Mouse (Mus musculus) layer of hippocampus, adult 11-12 months (tissue): ENCODE measurements around the gene Lamb3.

Experiments used
- DNase-seq: peaks from one replicate; pipeline ENCODE4 v3.0.0; 2022; ENCODE audit warnings: low spot score

The Lamb3 gene

DNA sequence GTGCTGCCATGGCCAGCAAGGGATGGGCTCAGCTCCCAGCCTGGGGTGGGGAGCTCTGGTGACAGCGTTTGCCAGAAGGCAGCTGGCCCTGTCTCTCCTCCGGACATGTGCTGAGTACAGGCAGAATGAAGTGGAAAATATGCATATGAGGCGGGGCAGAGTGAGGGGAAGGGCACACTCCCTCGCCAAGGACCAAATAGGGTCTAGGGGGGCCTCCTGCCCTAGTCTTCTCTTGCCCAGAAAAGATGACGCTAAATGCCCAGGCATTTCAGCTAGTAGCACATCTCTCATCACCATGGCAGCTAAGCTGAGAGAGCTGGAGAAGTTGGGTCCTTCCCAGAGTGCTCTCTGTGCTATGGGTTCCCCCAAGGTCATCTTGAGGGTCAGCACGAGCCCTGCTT lies 109.7 kb downstream of the Lamb3 start:
- DNase-seq, result peak; percentile 54

DNA sequence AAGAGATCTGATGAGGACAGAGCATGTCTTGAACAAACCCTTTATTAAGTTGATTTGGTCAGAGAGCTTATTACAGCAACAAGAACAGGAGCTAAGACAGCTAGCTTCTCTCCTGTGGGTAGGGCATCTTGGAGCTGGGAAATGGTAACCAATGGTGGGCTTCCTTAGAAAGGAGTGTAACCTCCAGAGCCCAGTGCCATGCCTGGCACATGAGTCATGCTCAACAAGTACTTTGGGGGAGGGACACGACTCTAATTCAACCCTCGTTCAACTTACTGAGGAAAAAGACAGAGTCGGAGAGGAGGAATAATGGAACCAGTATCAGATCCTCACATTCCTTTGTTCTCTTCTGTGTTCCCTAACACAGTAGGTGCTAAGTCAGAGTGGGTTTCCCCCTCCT lies 112.2 kb downstream of the Lamb3 start:
- DNase-seq, result no peak

DNA sequence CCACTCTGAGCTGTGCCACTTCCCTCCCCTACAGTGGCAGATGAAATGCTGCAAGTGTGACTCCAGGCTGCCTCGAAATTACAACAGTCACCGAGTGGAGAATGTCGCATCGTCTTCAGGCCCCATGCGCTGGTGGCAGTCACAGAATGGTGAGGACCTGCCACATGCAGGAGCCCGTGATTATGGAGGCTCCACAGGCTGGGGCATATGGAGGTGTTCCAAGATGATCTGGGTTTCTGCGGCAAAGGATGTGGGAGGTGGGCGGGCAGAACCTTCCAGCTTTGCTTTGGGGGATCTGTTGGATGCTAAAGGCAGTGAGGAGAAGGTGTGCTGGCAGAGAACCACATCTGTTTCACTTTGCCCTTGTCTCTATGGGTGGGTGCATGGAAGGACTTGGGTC lies 112.9 kb downstream of the Lamb3 start:
- DNase-seq, result no peak

DNA sequence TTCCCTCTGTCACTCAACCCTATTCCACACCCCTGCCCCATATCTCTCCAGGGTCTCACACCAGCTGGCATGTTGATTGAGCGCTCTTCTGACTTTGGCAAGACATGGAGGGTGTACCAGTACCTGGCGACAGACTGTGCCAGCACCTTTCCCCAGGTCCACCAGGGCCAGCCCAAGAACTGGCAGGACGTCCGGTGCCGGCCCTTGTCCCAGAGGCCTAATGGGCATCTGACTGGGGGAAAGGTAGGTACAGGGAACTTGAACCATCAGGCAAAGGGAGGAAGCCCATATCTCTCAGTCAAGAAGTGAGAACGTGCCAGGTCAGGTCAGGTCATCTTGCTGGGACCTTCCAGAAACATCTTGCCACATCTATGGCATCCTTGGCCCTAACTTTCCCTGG lies 116.2 kb downstream of the Lamb3 start:
- DNase-seq, result no peak

DNA sequence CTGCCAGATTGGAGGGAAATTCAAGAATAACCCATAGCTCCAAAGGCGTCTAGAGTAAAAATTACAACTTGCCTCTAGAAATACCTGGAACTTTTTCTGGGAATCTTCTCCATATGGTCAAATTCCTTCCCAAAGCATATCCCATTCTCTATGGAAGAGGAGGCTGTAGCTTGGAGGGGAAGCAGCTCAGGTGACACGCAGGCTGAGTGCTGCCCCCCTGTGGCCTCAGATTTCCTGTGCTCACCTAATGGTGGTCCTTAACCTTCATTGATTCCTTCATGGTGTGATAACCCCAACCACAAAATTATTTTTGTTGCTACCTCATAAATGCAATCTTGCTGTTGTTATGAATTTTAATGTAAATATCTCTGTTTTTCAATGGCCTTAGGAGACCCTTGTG lies 116.7 kb downstream of the Lamb3 start:
- DNase-seq, result peak; percentile 53

DNA sequence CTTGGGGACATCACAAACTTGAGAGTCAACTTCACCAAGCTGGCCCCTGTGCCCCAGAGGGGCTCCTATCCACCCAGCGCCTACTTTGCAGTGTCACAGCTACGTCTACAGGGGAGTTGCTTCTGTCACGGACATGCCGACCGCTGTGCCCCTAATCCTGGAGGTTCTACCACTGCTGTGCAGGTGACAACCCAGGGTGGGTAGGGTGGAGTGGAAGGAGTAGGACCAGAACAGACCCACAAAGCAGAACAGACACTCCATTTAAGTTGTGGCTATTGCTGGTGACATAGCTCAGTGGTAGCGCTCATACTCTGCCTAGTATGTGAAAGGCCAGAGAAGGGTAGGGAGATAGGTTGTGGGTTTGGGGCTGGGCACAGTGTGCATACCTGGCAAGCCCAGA lies 118.4 kb downstream of the Lamb3 start:
- DNase-seq, result no peak

DNA sequence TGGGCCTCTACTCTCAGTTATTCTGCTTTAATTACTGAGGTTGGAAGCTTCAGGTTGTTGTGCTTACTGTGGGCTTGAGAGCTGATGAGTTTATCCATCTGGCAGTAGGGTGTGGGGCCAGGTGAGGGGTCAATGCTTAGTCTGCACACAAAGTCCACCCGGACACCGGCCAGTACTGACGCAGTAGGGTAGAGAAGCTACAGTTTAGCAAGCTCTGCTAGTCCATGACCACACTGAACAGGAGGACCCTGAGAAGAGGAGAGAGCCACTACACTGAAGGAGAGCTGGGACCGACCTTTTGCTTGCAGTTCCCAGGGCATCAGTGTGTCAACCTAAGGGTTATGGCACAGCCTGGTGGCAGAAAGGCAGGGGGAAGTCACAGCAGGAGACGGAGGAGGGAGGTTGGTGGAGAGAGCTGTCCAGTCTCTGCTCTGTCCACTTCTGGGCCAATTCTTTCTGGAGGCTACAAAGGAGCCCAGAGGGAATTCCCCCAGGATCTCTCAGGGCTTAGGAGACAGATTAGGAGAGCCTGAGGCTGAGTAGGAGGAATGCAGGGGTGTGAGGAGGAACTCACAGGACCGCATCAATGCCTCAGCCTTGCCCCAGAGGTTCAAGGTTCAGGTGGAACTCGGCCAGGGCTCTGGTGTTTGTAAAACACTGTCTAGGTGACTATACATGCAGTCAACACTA lies 119.1 kb downstream of the Lamb3 start:
- no peak for DNase-seq

DNA sequence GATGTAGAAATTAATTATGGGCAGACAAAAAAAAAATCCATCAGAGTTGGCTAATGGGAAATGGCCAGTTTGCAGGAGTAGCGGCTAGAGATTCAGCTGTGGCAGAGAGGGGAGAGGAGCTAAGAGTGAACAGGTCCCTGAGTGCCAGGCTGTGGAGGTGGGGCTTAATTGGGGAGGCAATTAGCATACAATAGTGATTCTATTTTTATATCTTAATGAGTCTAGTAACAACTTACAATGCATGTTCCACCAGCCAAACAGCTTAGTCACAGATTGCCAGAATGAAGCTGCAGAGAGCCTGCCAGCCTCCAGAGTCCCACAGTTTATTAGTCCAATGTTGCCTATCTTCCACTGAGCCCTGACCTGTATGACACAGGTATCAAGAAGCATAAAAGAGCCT lies 119.7 kb downstream of the Lamb3 start:
- DNase-seq, result peak; percentile 41

DNA sequence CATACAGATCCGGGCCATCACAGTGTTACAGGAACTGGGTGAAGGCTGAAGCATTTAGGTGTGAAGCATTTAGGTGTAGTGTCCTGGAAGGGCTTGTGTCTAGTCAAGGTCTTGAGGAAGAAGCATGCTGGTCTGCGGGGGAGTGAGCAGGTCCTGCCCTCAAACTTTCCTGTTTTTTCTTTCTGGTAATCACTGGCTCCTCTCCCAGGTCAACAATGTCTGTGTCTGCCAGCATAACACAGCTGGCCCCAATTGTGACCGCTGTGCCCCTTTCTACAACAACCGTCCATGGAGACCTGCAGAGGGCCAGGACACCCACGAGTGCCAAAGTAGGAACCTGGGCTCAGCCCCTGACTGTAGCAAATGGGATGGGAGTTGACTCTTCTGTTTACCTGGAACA lies 120.2 kb downstream of the Lamb3 start:
- no peak for DNase-seq

DNA sequence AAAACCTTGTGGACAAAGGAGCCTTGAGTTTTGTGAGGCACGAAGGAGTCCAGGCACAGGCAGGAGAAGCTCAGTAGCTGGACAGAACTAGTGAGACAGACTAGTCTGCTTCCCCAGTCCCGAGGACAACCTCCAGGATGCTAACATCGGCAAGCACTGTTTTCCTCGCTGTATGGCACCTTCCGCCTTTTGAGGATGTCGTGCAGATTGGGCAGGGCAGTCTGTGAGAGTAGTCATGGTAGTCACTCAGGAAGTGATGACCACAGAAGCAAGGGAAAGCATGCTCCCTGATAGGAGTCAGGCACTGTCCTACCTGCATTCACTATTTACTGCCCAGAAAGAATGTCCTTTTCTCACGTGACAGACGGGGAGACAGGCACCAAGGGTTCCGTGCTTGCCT lies 122.1 kb downstream of the Lamb3 start:
- DNase-seq, result no peak

DNA sequence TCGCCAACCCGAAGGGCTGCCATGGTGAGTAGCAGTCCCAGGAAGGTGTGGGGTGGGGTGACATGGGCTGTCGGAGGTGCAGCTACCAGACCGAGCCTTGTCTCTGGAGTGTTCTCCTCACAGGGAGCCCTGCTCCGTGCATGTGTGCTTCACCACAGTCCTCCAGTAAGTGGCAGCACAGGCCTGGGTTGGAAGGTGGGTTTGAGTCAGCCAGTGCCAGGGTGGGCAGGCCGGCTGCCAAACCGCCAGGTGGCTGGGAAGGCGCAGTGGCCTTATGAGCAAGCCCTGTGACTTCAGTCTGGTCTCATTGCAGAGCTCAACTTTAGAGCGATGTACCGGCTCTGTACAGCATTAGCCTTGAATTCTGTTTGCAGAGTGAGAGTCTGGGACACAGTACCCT lies 122.7 kb downstream of the Lamb3 start:
- peak; percentile 89 for DNase-seq

DNA sequence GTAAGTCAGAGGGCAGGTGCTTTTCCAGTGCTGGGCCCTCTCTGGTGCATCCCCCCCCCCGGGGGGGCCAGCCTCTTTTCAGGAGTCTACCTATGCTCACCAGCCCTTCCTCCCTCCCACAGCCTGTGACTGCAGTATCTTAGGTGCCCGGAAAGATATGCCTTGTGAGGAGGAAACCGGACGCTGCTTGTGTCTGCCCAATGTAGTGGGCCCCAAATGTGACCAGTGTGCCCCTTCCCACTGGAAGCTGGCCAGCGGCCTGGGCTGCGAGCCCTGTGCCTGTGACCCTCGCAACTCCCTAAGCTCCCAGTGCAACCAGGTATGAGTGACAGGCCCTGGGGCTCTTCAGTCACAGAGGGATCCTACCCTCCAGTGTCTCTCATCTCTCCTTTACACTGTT lies 123.1 kb downstream of the Lamb3 start:
- no peak for DNase-seq

DNA sequence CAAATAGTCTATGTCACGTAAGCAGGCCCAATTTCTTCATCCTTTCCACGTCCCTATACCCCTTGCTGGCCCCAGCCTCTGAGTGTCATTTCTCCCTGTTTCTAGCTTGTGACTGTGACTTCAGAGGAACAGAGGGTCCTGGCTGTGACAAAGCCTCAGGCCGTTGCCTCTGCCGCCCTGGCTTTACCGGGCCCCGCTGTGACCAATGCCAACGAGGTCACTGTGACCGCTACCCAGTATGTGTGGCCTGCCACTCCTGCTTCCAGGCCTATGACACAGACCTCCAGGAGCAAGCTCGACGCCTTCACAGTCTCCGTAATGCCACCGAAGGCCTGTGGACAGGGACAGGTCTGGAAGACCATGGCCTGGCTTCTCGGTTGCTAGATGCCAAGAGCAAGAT lies 124.5 kb downstream of the Lamb3 start:
- no peak for DNase-seq

DNA sequence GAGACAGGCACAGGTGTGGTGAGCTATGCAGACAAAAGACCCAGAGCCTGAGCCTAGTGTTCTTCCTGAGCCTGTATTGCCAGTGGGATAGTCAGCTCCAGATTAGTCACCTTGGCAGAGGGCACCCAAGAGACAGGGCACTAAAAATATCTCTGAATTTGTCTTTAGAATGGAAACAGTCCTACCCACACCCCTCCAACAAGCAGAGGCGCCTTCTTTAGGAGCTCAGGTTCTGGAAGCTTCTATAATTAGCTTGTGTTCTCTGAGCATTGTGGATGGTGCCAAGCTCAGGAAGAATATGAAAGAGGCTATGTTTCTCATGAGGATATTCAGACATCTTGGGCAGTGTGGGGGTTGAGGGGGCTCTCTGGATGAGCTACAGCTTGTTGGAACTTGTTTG lies 125.2 kb downstream of the Lamb3 start:
- DNase-seq, result no peak

DNA sequence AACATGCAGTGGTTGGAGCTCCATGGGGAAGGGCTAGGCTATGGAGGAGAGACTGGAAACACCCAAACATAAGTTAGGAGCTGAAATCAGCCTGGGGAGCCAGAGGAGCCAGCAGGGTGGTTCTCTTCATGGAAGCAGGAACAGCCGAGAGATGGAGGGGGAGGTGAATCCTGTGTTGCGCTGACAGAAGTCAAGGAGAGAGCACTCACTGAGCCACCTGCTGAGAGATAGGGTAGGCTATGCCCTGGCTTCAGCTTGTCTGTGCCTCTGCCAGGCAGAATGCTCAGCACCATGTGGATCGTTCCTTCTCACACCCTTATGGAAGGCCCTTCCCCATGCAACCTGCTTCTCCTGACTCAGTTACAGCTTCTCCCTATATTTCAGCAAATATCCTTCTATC lies 126.3 kb downstream of the Lamb3 start:
- DNase-seq, result no peak

DNA sequence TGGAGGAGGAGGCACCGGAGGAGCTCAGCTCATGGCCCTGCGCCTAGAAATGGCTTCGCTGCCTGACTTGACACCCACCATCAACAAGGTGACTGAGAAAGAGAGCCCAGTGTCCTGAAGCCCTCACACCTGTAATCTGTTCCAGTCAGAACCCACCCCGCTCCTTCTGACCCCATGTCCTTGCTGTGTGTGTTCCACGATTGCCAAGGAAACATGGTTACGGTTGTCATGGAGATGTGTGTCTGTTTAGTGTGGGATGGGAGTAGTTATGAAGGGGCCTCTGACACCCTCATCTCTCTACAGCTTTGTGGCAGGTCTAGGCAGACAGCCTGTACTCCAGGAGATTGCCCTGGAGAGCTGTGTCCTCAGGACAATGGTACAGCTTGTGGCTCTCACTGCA lies 127.0 kb downstream of the Lamb3 start:
- no peak for DNase-seq

DNA sequence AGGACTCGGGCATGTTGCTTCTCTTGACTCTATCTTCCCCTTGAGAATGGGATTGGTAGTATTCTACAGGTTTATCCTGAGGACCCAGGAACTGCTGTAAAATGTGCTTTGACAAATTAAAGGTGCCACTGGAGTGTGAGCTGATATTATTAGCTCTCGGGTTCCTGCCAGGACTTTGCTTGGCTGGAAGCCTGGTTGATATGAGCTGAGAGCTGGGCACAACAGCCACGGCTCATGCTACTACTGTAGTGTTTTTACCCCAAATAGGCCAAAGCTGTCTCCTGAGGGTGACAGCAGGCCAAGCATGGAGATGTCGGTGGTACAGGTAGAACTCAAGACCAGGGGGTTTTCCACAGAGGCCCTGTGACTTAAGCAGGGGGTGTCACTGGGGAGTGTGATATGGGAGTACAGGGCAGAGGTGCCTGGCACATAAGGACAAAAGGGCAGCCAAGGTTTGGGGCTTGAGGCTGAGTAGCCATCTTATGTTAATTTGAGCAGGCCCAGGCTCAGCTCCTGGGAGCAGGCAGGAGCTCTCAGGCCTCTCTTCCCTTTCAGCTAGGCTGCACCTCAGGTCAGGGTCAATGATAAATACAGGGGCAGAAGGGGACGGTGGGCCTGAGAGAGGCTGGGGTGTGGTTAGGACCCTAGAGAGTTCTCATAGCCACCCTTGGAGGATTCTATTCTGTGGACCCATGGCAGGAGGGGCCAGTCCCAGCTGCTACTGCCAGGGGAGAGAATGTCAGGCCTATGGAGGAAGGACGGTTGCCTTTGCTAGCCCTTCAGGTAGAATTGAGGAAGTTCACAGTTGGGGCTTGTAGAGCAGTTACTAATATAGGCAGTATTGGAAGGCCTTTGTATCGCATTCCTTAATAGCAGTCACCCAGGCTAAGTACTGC lies 128.9 kb downstream of the Lamb3 start:
- DNase-seq, result peak; percentile 48

DNA sequence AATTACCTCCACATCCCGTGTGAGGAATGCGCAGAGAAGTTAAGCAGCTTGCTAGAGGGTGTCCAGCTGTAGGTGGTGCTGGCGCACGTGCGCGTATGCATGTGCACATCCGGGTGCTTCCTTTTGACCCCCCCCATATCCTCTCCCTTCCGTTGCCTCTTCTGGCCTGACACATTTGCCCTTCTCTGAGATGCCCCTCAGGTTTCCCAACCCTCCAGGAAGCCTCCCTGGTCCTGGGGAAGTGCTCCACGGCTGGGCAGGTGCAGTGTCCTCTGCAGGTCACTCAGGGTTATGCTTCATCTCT lies 129.5 kb downstream of the Lamb3 start:
- no peak for DNase-seq

DNA sequence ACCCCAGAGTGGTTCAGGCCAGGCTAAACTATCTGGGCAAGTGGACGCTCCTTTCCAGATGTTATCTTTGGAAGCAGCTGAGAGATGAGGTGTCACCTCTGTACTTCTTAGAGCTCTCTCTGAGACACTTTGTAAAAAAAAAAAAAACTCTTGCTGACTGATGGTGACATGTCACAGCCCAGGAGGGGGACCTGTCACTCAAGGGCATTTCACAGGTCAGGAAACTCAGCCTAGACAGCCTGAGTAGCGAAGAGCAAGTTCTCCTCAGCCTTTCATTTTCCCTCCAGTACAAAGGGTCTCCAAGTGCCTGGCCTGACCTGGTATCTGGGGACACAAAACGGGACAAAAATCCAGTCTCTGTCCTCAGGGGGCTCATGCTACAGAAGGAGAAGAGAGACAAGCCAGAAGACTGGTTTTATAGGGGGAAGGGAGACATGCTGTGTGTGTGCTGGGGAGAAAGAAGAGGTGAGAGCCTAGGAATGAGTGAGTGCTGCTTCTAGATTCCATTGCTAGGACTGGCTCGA lies 130.3 kb downstream of the Lamb3 start:
- no peak for DNase-seq

DNA sequence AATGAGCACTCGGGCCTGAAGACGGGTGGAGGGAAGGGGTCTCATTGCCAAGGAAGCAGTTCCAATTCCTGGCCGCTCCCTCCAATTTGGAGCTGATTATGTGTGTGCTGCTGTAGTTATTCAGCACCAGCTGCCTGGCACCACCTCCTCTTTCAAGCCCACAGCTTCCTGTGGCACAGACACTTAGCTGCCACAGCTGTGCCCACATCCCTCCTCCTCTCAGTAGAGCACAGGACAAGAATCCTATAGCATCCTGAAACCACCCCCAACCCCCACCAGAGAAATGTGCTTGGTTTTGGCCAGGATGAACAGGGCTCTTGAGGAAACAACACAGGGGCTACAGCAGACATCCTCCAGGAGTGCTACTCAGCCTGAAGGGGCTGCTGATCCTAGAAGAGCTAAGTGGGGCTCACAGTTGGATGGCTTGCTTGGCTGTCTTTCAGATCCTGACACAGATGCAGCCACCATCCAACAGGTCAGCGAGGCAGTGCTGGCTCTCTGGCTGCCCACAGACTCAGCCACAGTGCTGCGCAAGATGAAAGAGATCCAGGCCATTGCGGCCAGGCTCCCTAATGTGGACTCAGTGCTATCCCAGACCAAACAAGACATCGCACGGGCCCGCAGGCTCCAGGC lies 131.0 kb downstream of the Lamb3 start:
- DNase-seq, result peak; percentile 61

DNA sequence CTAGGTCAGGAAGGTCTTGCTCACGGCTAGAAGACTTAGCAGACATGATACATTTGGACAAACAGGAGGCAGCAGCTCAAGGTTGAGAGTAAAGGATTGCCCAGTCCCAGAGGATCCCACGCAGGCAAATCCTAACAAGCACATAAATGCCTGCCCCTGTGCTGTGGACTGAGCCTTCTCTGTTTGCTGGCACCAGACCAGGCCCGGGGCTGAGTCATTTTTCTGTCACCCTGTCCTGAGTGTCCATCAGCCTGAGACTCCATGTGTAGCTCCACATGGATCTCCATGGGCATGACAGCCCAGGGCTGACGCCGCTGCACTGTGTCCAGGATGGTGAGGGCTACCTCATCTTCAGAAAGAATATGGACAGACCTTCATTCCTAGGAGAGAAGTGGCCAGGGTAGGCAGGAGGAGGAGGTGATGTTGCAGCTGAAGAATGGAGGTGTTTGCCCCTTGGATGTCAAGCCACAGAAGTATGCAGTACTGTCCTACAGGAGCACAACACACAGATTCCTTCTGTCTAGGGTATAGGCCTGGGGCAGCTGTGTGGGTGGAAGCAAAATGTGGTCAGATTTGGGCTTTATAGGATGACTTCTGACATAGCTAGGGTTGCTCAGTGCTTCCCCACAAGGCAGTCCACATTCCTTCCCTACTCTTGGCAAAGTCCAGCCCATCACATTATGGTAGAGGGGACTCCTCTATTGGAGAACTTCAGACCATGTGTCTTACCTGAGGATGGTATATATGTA lies 134.9 kb downstream of the Lamb3 start:
- DNase-seq, result no peak

DNA sequence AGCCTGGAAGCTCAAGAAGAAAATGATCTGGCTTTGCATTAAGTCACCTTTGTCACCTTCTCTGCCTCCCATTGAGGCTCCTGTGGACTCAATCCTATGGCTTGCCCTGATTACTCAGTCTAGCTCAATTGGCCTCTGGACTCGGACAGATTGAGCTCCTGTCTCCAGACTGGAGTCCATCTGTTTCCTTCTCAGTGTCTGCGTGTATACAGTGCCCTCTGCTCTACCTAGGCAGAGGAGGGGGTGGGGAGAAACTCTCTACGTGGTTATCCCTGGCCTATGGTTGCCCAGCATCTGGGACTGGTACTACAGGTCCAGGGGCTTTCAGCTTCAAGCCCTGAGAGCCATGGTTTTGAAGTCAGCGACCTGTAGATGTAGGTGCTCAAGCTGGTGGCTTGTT lies 136.4 kb downstream of the Lamb3 start:
- no peak for DNase-seq
